Mouse (Mus musculus) heart, adult 11 months (tissue): ENCODE data around the gene Nmur2.
A peak's percentile ranks its signal among the peaks of the same experiment; 100 is the strongest.

Experiments
- DNase-seq: peaks from one replicate; pipeline ENCODE4 v3.0.0; 2022

Nmur2 gene

GRCm38 (mm10) chr11:56040917-56041316, at the start of gene Nmur2:
TSS of gene Nmur2 (minus strand) at chr11:56041010.
- no peak for DNase-seq

- peak; percentile 17 for DNase-seq
Observed at GRCm38 (mm10) chr11:56089127-56089689, 48.4 kb upstream of the Nmur2 start.

- peak; percentile 14 for DNase-seq
Observed at GRCm38 (mm10) chr11:56072131-56072530, 31.3 kb upstream of the Nmur2 start.

- peak; percentile 15 for DNase-seq
Observed at GRCm38 (mm10) chr11:56069658-56070057, 28.8 kb upstream of the Nmur2 start.

GRCm38 (mm10) chr11:56065147-56065546, 24.3 kb upstream of the Nmur2 start:
- peak; percentile 6 for DNase-seq

GRCm38 (mm10) chr11:56064575-56064974, 23.8 kb upstream of the Nmur2 start:
- no peak for DNase-seq

GRCm38 (mm10) chr11:56059236-56059635, 18.4 kb upstream of the Nmur2 start:
- DNase-seq: no peak

- no peak for DNase-seq
Observed at GRCm38 (mm10) chr11:56054439-56054838, 13.6 kb upstream of the Nmur2 start.

GRCm38 (mm10) chr11:56026854-56027253, 14.0 kb downstream of the Nmur2 start:
- no peak for DNase-seq

GRCm38 (mm10) chr11:56025746-56026570, 14.9 kb downstream of the Nmur2 start:
- DNase-seq: peak; percentile 94

- peak; percentile 50 for DNase-seq
Observed at GRCm38 (mm10) chr11:56013510-56014057, 27.2 kb downstream of the Nmur2 start.

- peak; percentile 28 for DNase-seq
Observed at GRCm38 (mm10) chr11:56012396-56012795, 28.4 kb downstream of the Nmur2 start.

- peak; percentile 13 for DNase-seq
Observed at GRCm38 (mm10) chr11:56008277-56008676, 32.5 kb downstream of the Nmur2 start.

- no peak for DNase-seq
Observed at GRCm38 (mm10) chr11:55992799-55993198, 48.0 kb downstream of the Nmur2 start.

GRCm38 (mm10) chr11:55992148-55992547, 48.7 kb downstream of the Nmur2 start:
- no peak for DNase-seq

GRCm38 (mm10) chr11:55991505-55992066, 49.2 kb downstream of the Nmur2 start:
- DNase-seq: no peak

GRCm38 (mm10) chr11:55984643-55985042, 56.2 kb downstream of the Nmur2 start:
- DNase-seq: no peak

- no peak for DNase-seq
Observed at GRCm38 (mm10) chr11:55981656-55982055, 59.2 kb downstream of the Nmur2 start.

GRCm38 (mm10) chr11:55978146-55978545, 62.7 kb downstream of the Nmur2 start:
- no peak for DNase-seq
